Mouse (Mus musculus): ENCODE results near the gene Cracr2b. TPM values are rescaled to one million over a fixed set of nuclear protein-coding genes. Genes with fewer than 3 reads are reported as not detected.

The Cracr2b gene
- polyA plus RNA-seq (2012; rRNA removed; ENCODE audit: low replicate concordance), result 34.3 and 65.7 TPM in 2 replicates

DNA sequence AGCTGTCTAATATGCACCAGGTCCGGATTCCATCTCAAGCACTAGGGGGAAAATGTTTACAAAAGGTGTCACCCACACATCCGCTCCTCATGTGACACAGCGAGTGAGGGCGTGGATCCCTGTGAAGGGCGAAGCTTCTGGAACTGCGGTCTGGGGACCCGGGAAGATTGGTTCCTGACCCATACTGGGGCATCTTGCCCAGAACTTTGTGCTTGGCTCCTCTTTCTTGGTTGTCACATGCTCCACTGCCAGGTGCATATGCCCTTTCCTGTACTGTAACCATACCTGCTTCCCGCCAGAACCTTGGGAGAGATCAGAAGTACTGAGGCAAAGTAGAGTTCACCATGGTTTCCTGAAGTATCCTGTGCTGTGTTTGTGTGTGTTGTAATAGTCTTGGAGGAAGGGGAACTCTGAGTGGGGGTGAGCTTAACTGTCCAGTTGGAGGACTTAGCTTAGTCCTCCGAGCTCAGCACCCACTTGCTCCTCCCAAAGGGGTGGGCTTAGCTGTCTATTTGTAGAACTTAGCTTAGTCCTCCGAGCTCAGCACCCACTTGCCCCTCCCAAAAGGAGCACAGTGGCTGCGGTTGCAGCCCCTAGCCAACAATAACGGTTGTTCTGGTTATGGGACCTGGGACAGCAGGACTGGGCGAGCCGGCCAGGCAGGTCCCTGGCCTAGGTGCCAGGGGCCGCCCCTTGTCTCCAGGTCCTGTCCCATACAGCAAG is at the start of gene Cracr2b:
Gene Cracr2b, plus strand, starts transcription at position 704 of the 723 bp plus-strand sequence.

GRCm38 (mm10) chr7:141413809-141414584 is 46.9 kb upstream of the Cracr2b start, which contains the start of gene Gatd1:
TSS of gene Gatd1 (minus strand) at chr7:141414136.

DNA sequence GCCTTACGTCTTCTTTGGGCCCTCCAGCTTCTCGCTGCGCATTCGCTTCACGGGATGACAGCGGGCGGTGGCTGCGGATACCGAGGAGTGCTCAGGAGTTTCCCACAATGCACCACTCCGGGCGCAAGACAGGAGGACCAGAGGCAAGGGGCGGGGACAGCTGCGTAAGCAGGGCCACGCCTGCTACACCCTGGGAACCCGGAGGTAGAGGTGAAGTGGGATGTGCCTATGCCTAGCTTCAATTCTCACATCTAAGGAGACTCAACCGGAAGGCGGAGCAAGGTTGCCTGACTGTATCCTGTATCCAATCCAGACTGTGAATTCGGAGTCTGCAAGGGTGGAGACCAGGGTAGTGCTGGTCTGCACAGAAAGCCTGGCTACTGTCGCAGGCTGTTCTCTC is 31.6 kb upstream of the Cracr2b start, which contains the start of gene Cend1:
Gene Cend1, minus strand, starts transcription at position 182 of the 400 bp plus-strand sequence.

DNA sequence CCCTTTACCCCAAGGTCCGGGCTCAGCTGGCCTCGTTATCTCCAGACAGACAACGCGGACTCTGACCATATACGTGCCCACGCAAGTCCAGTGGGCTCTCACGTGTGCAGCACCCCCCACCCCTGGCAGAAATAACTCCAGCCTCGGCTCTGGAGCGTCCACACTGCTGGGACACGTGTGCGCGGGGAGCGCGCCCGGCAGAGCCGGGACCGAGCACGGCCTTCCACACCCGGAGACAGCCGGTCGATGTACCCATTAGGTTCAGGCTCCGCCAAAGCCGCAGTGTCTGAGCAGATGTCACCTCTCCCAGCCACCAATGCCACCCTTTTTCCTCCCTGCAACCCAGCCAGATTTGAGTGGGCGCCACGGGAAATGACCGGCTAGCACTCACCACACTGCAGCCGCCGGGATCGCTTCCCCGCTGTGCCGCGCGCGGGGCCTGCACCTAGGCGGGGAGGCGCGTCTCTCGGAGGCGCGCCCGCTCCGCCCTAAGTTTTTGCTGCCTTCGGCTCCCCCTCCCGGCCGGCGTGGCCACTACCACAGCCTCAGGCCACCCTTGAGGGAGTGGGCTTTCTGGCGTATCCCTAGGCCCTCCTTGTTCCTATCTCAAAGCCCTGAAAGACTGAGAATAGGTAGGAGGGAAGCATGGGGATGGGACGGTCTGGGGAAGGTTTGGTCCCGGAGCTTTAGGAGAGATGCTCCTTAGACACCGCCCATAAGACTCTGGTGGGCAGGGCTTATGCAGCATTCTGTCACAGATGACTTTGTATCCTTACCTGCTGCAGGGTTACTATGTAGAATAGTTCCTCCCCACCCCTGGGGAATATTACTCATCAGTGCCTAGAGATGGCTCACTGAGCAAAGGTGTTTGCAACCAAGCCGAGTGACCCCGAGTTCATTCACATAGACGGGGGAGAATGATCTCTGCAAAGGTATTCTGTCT is 23.4 kb upstream of the Cracr2b start, which contains the start of gene Slc25a22:
Gene Slc25a22, minus strand, starts transcription at position 715 of the 943 bp plus-strand sequence.

GRCm38 (mm10) chr7:141443828-141444237 is 17.1 kb upstream of the Cracr2b start, which contains the start of gene Pidd1:
TSS of gene Pidd1 (minus strand) at chr7:141444025.

DNA sequence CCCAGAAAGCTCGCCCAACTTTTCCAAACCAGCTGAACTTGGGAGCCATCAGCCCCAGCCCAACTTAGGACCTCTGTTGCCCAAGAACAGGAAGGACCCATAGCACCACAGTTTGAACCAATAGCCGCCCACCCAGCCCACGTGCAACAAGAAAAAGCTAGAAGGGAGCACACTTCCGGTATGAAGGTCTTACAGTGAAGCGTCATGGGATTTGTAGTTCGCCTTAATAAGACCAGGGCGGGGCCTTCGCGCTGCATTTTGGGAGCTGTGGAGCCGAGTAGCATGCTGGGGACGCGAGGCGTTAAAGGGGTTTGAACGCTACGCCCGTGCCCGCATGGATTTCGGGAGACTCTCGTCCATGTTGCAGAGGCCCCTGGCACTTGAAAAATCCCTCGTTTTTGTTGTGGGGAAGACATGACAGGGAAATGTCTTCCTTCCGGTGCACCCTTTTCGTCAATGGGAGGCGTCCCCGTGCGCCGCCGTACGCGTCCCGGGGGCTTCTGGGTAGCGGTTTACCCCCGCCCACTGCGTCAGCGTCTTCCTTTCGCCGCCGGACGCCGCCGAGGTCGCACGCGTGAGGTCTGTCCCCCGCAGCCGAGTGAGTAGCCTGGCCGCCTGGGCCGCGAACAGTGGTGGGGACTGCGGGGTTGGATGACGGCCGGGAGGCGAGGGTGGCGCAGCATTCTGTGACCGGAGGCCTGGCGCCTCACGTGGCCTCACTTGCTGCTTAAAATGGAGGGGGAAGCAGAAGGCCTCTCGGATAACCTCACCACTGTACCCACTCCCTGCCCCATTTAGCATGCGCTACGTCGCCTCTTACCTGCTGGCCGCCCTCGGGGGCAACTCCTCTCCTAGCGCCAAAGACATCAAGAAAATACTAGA is 13.5 kb upstream of the Cracr2b start, which contains the start of gene Rplp2:
Gene Rplp2, plus strand, starts transcription at position 261 of the 882 bp plus-strand sequence.

GRCm38 (mm10) chr7:141454967-141455551 is 5.8 kb upstream of the Cracr2b start, which contains the start of gene Pnpla2:
TSS of gene Pnpla2 (plus strand) at chr7:141455198.

DNA sequence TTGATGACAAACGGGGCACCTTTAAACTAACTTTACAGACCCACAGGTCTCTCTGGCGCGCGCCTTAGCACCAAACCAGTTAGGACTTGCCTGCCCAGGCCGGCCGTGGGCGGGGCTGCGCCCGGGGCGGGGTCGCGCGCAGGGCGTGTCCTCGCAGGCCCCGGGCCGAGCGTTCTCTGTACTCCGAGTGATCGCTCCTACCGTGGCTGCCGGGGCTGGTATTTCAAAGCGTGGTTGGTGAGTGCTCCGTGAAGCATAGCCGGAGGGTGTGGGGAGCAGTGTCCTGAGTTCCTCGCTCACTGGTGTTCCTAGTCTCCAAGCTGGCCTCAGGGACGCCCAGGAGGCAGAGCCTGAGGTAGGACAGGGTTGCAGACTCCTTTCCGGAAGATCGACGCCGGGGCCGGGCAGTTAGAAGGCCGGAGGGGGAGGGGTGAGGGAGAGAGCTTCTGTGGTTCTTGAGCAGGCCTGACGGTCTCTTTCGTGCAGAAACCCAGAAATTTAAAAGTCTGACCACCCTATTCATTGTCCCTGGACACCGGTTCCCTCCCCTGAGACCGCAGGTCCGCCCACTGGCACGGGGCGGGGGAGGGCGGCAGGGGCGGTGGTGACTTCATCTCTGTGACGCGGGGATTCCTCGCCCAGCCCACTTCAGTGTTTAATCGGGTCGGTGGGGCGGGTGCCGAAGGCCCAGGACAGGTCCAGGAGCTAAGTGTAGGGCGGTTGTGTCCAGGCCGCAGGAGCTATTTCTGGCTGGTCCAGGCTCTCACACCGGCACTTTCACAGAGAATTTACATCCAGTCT is 6.5 kb downstream of the Cracr2b start, which contains the start of gene Cd151:
Gene Cd151, plus strand, starts transcription at position 163 of the 801 bp plus-strand sequence.

GRCm38 (mm10) chr7:141475011-141475804 is 14.3 kb downstream of the Cracr2b start, which contains the start of the genes Polr2l and Tspan4:
TSS of gene Polr2l (minus strand) at chr7:141475132.
TSS of gene Tspan4 (plus strand) at chr7:141475240.

Other genes starting within 250 kb of the Cracr2b start
- gene Lmntd2, start 247.0 kb upstream of the Cracr2b start, polyA plus RNA-seq (2012; rRNA removed; ENCODE audit: low replicate concordance), result 0.26 and 3.7 TPM in 2 replicates
- gene Rassf7, start 245.2 kb upstream of the Cracr2b start, polyA plus RNA-seq (2012; rRNA removed; ENCODE audit: low replicate concordance), result 8.8 and 33.1 TPM in 2 replicates
- gene Phrf1, start 232.3 kb upstream of the Cracr2b start, polyA plus RNA-seq (2012; rRNA removed; ENCODE audit: low replicate concordance), result 16.5 and 28.7 TPM in 2 replicates
- 72.7 and 97.5 TPM in 2 replicates for gene Irf7, start 194.6 kb upstream of the Cracr2b start, polyA plus RNA-seq (2012; rRNA removed; ENCODE audit: low replicate concordance)
- gene Cdhr5, start 184.3 kb upstream of the Cracr2b start, polyA plus RNA-seq (2012; rRNA removed; ENCODE audit: low replicate concordance), result 0.13 and 0.35 TPM in 2 replicates
- 1.4 and 1.8 TPM in 2 replicates for gene Sct, start 182.0 kb upstream of the Cracr2b start, polyA plus RNA-seq (2012; rRNA removed; ENCODE audit: low replicate concordance)
- gene Drd4, start 169.1 kb upstream of the Cracr2b start, polyA plus RNA-seq (2012; rRNA removed; ENCODE audit: low replicate concordance), result 0.09 TPM in 1 of 2 replicates, not detected in the other
- 19.0 and 35.2 TPM in 2 replicates for gene Deaf1, start 133.4 kb upstream of the Cracr2b start, polyA plus RNA-seq (2012; rRNA removed; ENCODE audit: low replicate concordance)
- 58.4 and 71.0 TPM in 2 replicates for gene Tmem80, start 133.4 kb upstream of the Cracr2b start, polyA plus RNA-seq (2012; rRNA removed; ENCODE audit: low replicate concordance)
- gene Eps8l2, start 122.2 kb upstream of the Cracr2b start, polyA plus RNA-seq (2012; rRNA removed; ENCODE audit: low replicate concordance), result 20.1 and 30.8 TPM in 2 replicates
- gene Taldo1, start 68.9 kb upstream of the Cracr2b start, polyA plus RNA-seq (2012; rRNA removed; ENCODE audit: low replicate concordance), result 446 and 750 TPM in 2 replicates
- gene Gatd1, start 47.0 kb upstream of the Cracr2b start, polyA plus RNA-seq (2012; rRNA removed; ENCODE audit: low replicate concordance), result 59.5 and 84.7 TPM in 2 replicates
- gene Cend1, start 31.6 kb upstream of the Cracr2b start, polyA plus RNA-seq (2012; rRNA removed; ENCODE audit: low replicate concordance), result 0.97 and 1.7 TPM in 2 replicates
- 134 and 159 TPM in 2 replicates for gene Slc25a22, start 23.2 kb upstream of the Cracr2b start, polyA plus RNA-seq (2012; rRNA removed; ENCODE audit: low replicate concordance)
- gene Pidd1, start 17.1 kb upstream of the Cracr2b start, polyA plus RNA-seq (2012; rRNA removed; ENCODE audit: low replicate concordance), result 9.8 and 14.5 TPM in 2 replicates
- gene Rplp2, start 13.7 kb upstream of the Cracr2b start, polyA plus RNA-seq (2012; rRNA removed; ENCODE audit: low replicate concordance), result 457 and 759 TPM in 2 replicates
- gene Pnpla2, start 5.9 kb upstream of the Cracr2b start, polyA plus RNA-seq (2012; rRNA removed; ENCODE audit: low replicate concordance), result 1,309 and 3,373 TPM in 2 replicates
- gene Cd151, start 6.3 kb downstream of the Cracr2b start, polyA plus RNA-seq (2012; rRNA removed; ENCODE audit: low replicate concordance), result 617 and 1,187 TPM in 2 replicates
- gene Polr2l, start 14.0 kb downstream of the Cracr2b start, polyA plus RNA-seq (2012; rRNA removed; ENCODE audit: low replicate concordance), result 63.9 and 76.4 TPM in 2 replicates
- 166 and 253 TPM in 2 replicates for gene Tspan4, start 14.1 kb downstream of the Cracr2b start, polyA plus RNA-seq (2012; rRNA removed; ENCODE audit: low replicate concordance)
- 38.6 and 54.6 TPM in 2 replicates for gene Chid1, start 78.8 kb downstream of the Cracr2b start, polyA plus RNA-seq (2012; rRNA removed; ENCODE audit: low replicate concordance)
- gene Ap2a2, start 101.1 kb downstream of the Cracr2b start, polyA plus RNA-seq (2012; rRNA removed; ENCODE audit: low replicate concordance), result 72.0 and 79.4 TPM in 2 replicates
- gene Muc6, start 194.2 kb downstream of the Cracr2b start, polyA plus RNA-seq (2012; rRNA removed; ENCODE audit: low replicate concordance), result 0.03 and 0.05 TPM in 2 replicates
- gene Muc2, start 229.2 kb downstream of the Cracr2b start, polyA plus RNA-seq (2012; rRNA removed; ENCODE audit: low replicate concordance), result 1.4 and 1.9 TPM in 2 replicates

All from subcutaneous adipose tissue, adult 2 months (tissue).